Comparison of ENCODE assay signal across 16 mouse cellular contexts in genomic region chr1:135562115-135562514, GRCm38 (mm10). TPM values are rescaled to one million over a fixed set of nuclear protein-coding genes. Genes with fewer than 3 reads are reported as not detected.
DNase-seq lines count a peak whose midpoint lies in the region; ATAC-seq and TF ChIP-seq lines count a peak whose summit lies in the region.
"Had no signal": no experiment of that assay in that cellular context is flagged by ENCODE, and none has a peak within 500 bp of the region (broad histone marks: within the 10 kb centered on the region; RNA-seq: fewer than 3 reads in every experiment).

No protein-coding gene starts in this region.

- no peak for DNase-seq in hindbrain, embryonic 10.5 days (ENCODE audit: low spot score)
- DNase-seq in Patski (ENCODE audit: low read depth, low spot score): no peak
- peak; percentile 68 for DNase-seq in kidney, adult 18-20 months
- peak; percentile 62 for DNase-seq in kidney, postnatal 10 days
- DNase-seq in neural tube, embryonic 10.5 days (ENCODE audit: extremely low spot score, low spot score): no peak
- DNase-seq: adrenal gland, postnatal 14 days; B cell, adult 2 months; cerebellum, adult 18-20 months; lung, postnatal 36 days had no signal

- ATAC-seq in hindbrain, embryonic 13.5 days (ENCODE audit: low FRiP score): no peak
- peak; percentile 37 for ATAC-seq in Patski
- no peak for ATAC-seq in megakaryocyte, adult 5-6 weeks (ENCODE audit: poor library complexity, severe bottlenecking)
- ATAC-seq: activated CD4-positive, CD25-positive, alpha-beta regulatory T cell, adult 4 months had no signal

- in situ Hi-C loops in Patski (cut with MboI; ENCODE audit: low pct_unique_long_range_greater_than_20kb): no loop called here

- H3K27me3 ChIP-seq in hindbrain, embryonic 13.5 days: no peaks in the 10 kb centered on the region
- no peaks in the 10 kb centered on the region for H3K27me3 ChIP-seq in hindbrain, embryonic 10.5 days (ENCODE audit: insufficient read depth, poor library complexity, severe bottlenecking)
- H3K27me3 ChIP-seq in Patski: no peaks in the 10 kb centered on the region
- H3K27me3 ChIP-seq: heart, embryonic 13.5 days; limb, embryonic 13.5 days; liver, embryonic 15.5 days; midbrain, embryonic 12.5 days had no signal

- H3K4me2 ChIP-seq in hindbrain, embryonic 13.5 days: no peak overlapping the region
- H3K4me2 ChIP-seq: heart, embryonic 13.5 days; limb, embryonic 13.5 days; liver, embryonic 15.5 days; midbrain, embryonic 12.5 days had no signal

- TF ChIP-seq CTCF in Patski (IDR thresholded peaks at IDR 0.05): no peak

- no peaks in the 10 kb centered on the region; the same call in 1 of the 2 replicates for H3K36me3 ChIP-seq in hindbrain, embryonic 13.5 days
- no peaks in the 10 kb centered on the region for H3K36me3 ChIP-seq in hindbrain, embryonic 10.5 days
- H3K36me3 ChIP-seq: limb, embryonic 13.5 days; liver, embryonic 15.5 days; midbrain, embryonic 12.5 days had no signal

- POLR2A ChIA-PET in Patski (lab: Charles Lee): interaction anchor here (0.7 kb wide), 1 partner anchor 22 kb away, joined by 3 read pairs; no protein-coding TSS in a partner anchor

- CTCF ChIA-PET in Patski (lab: Charles Lee): no interaction called here

- 0 out of 2 replicates have a peak overlapping the region, but pooled peaks have one; percentile 74 for H3K27ac ChIP-seq in hindbrain, embryonic 13.5 days
- no peak overlapping the region for H3K27ac ChIP-seq in hindbrain, embryonic 10.5 days
- H3K27ac ChIP-seq: heart, embryonic 13.5 days; limb, embryonic 13.5 days; liver, embryonic 15.5 days; midbrain, embryonic 12.5 days had no signal

- no peak overlapping the region for H3K4me3 ChIP-seq in hindbrain, embryonic 13.5 days
- H3K4me3 ChIP-seq in hindbrain, embryonic 10.5 days: no peak overlapping the region
- H3K4me3 ChIP-seq: heart, embryonic 13.5 days; limb, embryonic 13.5 days; liver, embryonic 15.5 days; midbrain, embryonic 12.5 days had no signal

- H3K4me1 ChIP-seq in hindbrain, embryonic 13.5 days (replicated peaks): peaks cover 86% of the 10 kb centered on the region
- peaks cover 56% of the 10 kb centered on the region for H3K4me1 ChIP-seq in hindbrain, embryonic 10.5 days (replicated peaks)

- 22% methylated on average over 4 of the region's 4 CpGs for WGBS in hindbrain, embryonic 13.5 days
- 33% methylated on average over 4 of the region's 4 CpGs for WGBS in hindbrain, embryonic 10.5 days

- H3K9me3 ChIP-seq in hindbrain, embryonic 13.5 days: no peaks in the 10 kb centered on the region
- H3K9me3 ChIP-seq in hindbrain, embryonic 10.5 days: no peaks in the 10 kb centered on the region
- H3K9me3 ChIP-seq: heart, embryonic 13.5 days; limb, embryonic 13.5 days; liver, embryonic 15.5 days; midbrain, embryonic 12.5 days had no signal

- H3K9ac ChIP-seq in hindbrain, embryonic 13.5 days: no peak overlapping the region
- H3K9ac ChIP-seq: heart, embryonic 13.5 days; limb, embryonic 13.5 days; liver, embryonic 15.5 days; midbrain, embryonic 12.5 days had no signal

RNA-seq across cellular contexts. Expression of gene Nav1, which starts 45.0 kb away (rescaled TPM):
- 42.3 and 42.6 TPM in 2 replicates for polyA plus RNA-seq in hindbrain, embryonic 13.5 days (2015; fragmentation: Nextera tagmentation; extraction: Ambion mirVana)
- polyA plus RNA-seq in hindbrain, embryonic 10.5 days (2016; fragmentation: Nextera tagmentation; extraction: Ambion mirVana): 16.1 and 19.3 TPM in 2 replicates
- 22.1 TPM for polyA plus RNA-seq in Patski (2021)
- 36.2 and 44.1 TPM in 2 replicates for total RNA-seq in megakaryocyte, adult 5-6 weeks (2015)
- total RNA-seq in megakaryocyte, adult 5-6 weeks (2017): 6.2 and 10.8 TPM in 2 replicates

Comparison
In these comparisons a context has a peak if more than half of its experiments do, and no peak if none do; other contexts are left out.
1. DNase-seq: peak in kidney, adult 18-20 months (single experiment) and kidney, postnatal 10 days (single experiment); none in hindbrain, embryonic 10.5 days (single experiment), Patski (single experiment) and neural tube, embryonic 10.5 days (single experiment).